Mouse (Mus musculus): ENCODE measurements around the gene Bag5. TPM values are rescaled to one million over a fixed set of nuclear protein-coding genes. Genes with fewer than 3 reads are reported as not detected.

Gene Bag5
- polyA plus RNA-seq (2012) = 0.63 and 1.1 TPM in 2 replicates

DNA sequence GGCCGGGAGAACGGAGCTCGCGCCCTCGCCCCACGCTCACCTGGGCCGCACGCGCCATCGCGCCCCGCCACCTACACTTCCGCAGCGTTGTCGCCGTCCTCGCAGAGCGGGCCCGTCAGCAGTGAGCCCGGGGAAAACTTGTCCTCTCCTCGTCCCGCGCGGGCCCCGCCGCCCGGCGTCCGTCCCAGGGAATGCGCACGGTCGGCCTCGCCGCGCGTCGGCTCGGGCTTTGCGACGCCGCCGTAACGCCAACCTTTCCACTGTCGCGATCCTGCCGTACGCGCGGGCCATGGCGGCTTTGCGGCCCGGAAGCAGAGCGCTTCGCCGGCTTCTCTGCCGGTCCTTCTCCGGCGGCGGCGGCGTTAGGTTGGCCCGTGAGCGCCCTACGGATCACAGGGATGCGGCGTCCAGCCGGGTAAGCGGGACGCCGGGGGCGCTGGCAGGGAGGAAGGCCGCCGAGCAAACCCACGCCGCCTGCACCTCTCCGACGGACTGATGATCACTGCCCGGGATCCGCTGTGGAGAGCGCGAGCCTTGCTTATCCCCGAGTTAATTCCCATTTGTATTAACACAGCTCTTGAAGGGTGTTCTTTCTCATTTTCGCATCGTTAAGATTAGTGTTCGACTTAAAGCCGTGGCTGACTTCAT lies at the start of gene Bag5, which contains the start of gene Apopt1:
TSS of gene Bag5 (minus strand) at position 254 of the 648 bp plus-strand sequence.
TSS of gene Apopt1 (plus strand) at position 258 of the 648 bp plus-strand sequence.
- no peaks in the 10 kb centered on the region for H3K27me3 ChIP-seq (ENCODE audit: control insufficient read depth)
- TF ChIP-seq GATA1 (IDR thresholded peaks at IDR 0.05; ENCODE audit: low read length) (no peak), TAL1 (IDR thresholded peaks at IDR 0.05; ENCODE audit: low read length) (no peak)
- peak within 1 kb of the TSS; percentile 77 for H3K4me3 ChIP-seq (replicated peaks)
- peaks cover 40% of the 10 kb centered on the region for H3K36me3 ChIP-seq (ENCODE audit: control insufficient read depth)
- peaks cover 50% of the 10 kb centered on the region for H3K4me1 ChIP-seq (ENCODE audit: control insufficient read depth)
- H3K9me3 ChIP-seq (ENCODE audit: control insufficient read depth, low read length) = peaks cover 7% of the 10 kb centered on the region

DNA sequence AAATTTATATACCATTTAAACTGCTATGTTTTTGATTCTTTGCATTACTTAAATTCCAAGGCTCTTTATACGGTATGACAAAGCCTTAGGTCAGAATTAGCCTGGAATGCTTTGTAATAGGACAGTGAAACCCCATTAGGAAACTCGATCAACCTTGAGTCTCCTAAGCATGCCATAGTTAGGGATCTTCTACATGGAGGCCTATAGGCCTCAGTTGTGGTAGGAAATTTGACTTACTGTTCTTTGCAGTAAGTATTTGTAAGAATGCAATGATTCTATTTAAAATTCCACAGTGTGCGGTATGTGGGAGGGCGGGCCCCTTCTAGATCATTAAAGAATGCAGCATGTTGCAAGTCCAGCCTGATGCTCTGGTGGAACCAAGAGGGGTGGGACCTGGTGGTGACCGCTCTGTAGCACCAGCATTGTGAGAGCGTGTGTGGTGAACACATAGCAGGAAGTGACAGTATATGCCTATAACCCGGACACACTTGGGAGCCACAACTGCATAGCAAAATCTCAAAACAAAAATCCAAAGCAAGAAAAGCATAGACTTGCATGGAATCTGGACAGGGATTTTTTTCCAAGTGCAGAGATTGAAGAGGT lies 47.4 kb upstream of the Bag5 start:
- no peaks in the 10 kb centered on the region for H3K9me3 ChIP-seq (ENCODE audit: control insufficient read depth, low read length)
- peaks cover 24% of the 10 kb centered on the region for H3K27me3 ChIP-seq (ENCODE audit: control insufficient read depth)
- H3K4me1 ChIP-seq (ENCODE audit: control insufficient read depth) = peaks cover 53% of the 10 kb centered on the region
- H3K4me3 ChIP-seq (replicated peaks) = no peak overlapping the region
- H3K36me3 ChIP-seq (ENCODE audit: control insufficient read depth) = peaks cover 21% of the 10 kb centered on the region
- TF ChIP-seq TAL1 (IDR thresholded peaks at IDR 0.05; ENCODE audit: low read length) (no peak), GATA1 (IDR thresholded peaks at IDR 0.05; ENCODE audit: low read length) (no peak)

DNA sequence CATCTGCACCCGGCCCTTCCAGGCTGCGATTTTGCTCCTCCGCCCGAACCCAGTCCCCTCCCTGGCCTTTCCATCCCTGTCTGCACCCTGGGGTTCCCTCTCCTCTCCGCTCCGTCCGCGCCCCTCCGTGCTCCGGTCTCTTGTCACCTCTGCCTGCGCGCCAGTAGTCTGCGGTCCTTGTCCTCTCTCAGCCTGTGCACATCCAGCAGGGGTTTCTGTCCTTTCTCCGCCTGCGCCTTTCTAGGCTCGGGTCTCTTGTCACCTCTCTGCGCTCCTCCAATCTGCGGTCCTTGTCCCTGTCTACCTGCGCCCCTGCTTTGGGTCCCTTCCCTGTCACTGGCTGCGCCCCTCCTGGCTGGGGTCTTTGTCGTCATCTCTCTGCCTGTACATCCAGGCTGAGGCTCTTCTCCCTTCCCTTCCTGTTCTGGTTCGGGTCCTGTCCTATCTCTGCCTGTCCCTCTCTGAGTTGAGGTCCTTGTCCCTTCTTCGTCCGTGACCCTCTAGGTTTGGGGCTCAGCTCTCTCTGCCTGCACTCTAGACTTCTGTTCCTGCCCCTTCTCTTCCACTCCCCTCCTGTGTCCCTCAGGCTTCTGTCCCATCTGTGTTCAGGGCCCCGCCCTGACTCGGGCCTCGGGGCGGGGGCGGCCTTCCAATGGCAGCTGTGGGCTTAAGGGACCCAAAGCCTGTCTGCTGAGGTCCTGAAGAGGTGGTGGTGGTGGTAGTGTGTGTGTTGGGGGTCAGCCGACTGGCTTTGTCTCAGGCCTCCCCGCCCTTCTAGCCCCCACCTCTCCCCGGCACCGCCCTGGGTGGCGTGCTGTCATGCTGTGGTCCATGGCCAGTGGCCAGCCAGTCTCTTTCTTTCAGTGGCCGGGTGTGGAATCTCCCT lies 46.4 kb upstream of the Bag5 start:
- H3K4me1 ChIP-seq (ENCODE audit: control insufficient read depth) = peaks cover 61% of the 10 kb centered on the region
- H3K4me3 ChIP-seq (replicated peaks) = peak overlapping the region; percentile 74
- TF ChIP-seq GATA1 (IDR thresholded peaks at IDR 0.05; ENCODE audit: low read length) (no peak), TAL1 (IDR thresholded peaks at IDR 0.05; ENCODE audit: low read length) (no peak)

DNA sequence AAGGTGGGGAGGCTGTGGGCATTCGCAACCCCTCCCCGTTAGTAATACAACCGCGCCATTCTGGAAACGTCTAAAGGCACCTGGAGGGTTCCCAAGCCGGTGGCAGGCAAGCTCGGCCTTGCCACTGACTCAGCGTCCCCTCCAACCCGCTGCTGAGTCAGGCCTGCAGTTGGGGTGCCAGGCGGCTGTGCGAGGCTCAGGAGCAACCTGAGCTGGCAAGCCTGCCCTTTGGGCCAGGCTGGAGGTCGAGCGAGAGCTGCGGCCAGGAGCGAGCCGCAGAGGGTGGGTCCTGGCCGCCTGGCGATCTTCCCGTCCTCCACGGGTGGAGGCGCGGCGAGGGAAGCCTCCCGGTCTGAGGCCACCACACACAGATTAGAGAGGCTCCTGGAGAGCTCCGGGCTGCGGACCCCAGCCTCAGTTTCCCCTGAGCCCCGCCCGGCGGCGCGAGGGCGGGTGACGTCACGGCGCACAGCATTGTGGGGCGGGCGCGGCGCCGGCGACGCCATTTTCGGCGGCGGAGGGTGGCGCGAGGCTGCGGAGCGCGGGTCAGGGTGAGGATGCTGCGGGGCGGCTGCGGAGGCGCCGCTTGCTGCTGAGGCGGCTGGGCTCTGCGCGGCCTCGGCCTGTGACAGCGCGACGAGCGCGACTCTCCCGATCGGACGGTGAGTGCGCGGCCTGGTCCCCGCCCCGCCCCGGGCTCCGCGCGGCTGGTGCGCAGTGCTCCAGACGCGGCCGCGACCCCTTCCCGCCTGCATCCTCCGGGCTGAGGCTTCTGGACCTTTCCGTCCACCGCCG lies 45.5 kb upstream of the Bag5 start, which contains the start of gene Klc1:
TSS of gene Klc1 (plus strand) at position 469 of the 795 bp plus-strand sequence.
- peaks cover 18% of the 10 kb centered on the region for H3K36me3 ChIP-seq (ENCODE audit: control insufficient read depth)
- H3K9me3 ChIP-seq (ENCODE audit: control insufficient read depth, low read length) = no peaks in the 10 kb centered on the region
- H3K27me3 ChIP-seq (ENCODE audit: control insufficient read depth) = peaks cover 28% of the 10 kb centered on the region
- peaks cover 61% of the 10 kb centered on the region for H3K4me1 ChIP-seq (ENCODE audit: control insufficient read depth)
- TF ChIP-seq TAL1 (IDR thresholded peaks at IDR 0.05; ENCODE audit: low read length) = no peak
- TF ChIP-seq GATA1 (IDR thresholded peaks at IDR 0.05; ENCODE audit: low read length) = no peak
- H3K4me3 ChIP-seq (replicated peaks) = peak within 1 kb of the TSS; percentile 74

More for the DNA sequence above, 46.4 kb upstream of the Bag5 start:
- Histone ChIP-seq H3K36me3 (ENCODE audit: control insufficient read depth) (peaks cover 21% of the 10 kb centered on the region), H3K27me3 (ENCODE audit: control insufficient read depth) (peaks cover 28% of the 10 kb centered on the region), H3K9me3 (ENCODE audit: control insufficient read depth, low read length) (no peaks in the 10 kb centered on the region)

DNA sequence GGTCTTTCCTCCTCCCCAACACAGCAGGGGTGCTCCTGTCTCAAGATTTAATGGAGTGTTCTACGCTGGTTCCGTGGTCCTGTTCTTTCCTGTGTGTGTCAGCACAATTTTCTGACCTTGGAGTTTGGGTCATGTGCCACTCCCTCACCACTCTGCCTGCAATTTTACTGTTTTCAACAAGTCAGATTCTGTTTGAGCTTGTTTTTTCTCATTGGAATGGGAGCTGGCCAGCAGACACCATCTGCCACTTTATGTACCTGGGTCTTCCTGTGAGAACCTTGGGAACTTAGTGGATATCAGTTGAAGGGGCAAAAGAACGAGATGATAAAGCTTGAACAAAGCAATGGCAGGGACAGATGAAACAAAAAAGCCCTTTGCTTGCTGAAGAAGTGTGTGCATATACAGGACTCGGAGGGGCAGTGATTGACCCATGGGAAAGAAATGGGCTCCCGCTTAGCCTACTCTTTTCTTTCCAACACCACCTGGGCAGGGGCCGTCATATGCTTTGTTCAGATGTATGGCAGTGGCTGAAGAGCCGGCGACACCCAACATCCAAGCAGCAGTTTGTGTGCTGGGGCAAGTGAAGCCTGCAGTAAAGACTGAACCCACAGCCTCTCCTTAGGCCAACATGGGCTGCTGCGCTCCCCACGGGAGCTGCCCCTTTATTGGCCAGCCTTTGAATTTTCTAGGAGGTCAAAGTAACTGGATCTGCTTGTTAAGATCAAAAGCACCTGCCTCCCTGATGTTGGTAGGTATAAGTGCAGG lies 44.7 kb upstream of the Bag5 start:
- Histone ChIP-seq H3K9me3 (ENCODE audit: control insufficient read depth, low read length) (no peaks in the 10 kb centered on the region), H3K27me3 (ENCODE audit: control insufficient read depth) (peaks cover 28% of the 10 kb centered on the region), H3K4me3 (replicated peaks) (peak overlapping the region; percentile 74), H3K36me3 (ENCODE audit: control insufficient read depth) (peaks cover 10% of the 10 kb centered on the region), H3K4me1 (ENCODE audit: control insufficient read depth) (peaks cover 53% of the 10 kb centered on the region)
- TF ChIP-seq TAL1 (IDR thresholded peaks at IDR 0.05; ENCODE audit: low read length) (no peak), GATA1 (IDR thresholded peaks at IDR 0.05; ENCODE audit: low read length) (no peak)

DNA sequence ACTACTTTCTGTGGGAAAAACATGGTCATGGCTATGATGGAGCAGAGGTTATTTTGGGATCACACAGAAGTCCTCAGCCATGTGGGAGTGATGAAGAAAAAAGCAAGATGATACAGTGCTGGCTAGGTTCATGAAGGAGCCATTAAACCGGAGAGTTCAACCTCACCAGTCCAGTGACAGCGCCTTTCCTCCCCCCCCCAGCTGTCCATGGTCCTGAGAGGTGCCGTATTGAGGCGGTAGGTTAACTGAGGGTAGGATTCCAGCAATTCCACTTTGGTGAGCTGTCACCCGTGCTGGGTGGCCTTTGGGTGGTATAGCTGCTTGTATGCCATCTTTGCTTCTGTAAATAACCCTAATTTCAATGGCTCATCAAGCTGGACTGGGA lies 43.6 kb upstream of the Bag5 start:
- peaks cover 46% of the 10 kb centered on the region for H3K4me1 ChIP-seq (ENCODE audit: control insufficient read depth)
- no peaks in the 10 kb centered on the region for H3K36me3 ChIP-seq (ENCODE audit: control insufficient read depth)
- H3K9me3 ChIP-seq (ENCODE audit: control insufficient read depth, low read length) = no peaks in the 10 kb centered on the region
- no peak overlapping the region for H3K4me3 ChIP-seq (replicated peaks)
- TF ChIP-seq TAL1 (IDR thresholded peaks at IDR 0.05; ENCODE audit: low read length) = no peak
- TF ChIP-seq GATA1 (IDR thresholded peaks at IDR 0.05; ENCODE audit: low read length) = no peak
- peaks cover 28% of the 10 kb centered on the region for H3K27me3 ChIP-seq (ENCODE audit: control insufficient read depth)

DNA sequence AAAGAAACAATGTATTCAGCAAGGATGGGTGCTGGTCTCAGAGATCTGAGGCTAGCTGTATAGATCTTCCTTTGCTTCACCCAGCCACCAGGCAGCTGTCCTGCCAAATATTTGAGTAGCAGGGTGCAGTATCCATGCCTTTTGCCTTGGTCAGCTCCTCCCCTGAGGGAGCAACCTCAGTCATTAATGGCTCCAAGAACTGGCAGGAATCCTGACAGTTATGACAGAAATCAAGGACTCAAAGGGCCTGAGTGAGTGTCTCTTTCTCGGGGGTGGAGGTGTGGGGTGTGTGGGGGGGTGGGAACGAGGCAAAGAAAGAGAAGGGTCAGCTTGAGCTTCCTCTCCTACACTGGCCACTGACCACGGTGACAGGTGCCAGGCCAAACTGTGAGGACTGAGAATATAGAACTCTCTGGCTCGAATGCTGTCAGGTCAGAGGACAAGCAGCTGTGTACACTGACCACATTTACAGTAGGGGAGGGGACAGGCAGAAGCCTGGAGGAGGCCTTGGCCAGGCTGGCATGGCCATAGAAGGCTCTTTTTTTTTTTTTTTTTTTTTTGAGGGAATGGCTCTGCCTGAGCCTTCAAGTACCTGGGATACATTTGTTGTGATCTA lies 43.1 kb upstream of the Bag5 start:
- peaks cover 48% of the 10 kb centered on the region for H3K4me1 ChIP-seq (ENCODE audit: control insufficient read depth)
- no peak overlapping the region for H3K4me3 ChIP-seq (replicated peaks)
- H3K9me3 ChIP-seq (ENCODE audit: control insufficient read depth, low read length) = no peaks in the 10 kb centered on the region
- H3K36me3 ChIP-seq (ENCODE audit: control insufficient read depth) = no peaks in the 10 kb centered on the region
- no peak for TF ChIP-seq TAL1 (IDR thresholded peaks at IDR 0.05; ENCODE audit: low read length)
- TF ChIP-seq GATA1 (IDR thresholded peaks at IDR 0.05; ENCODE audit: low read length) = no peak
- H3K27me3 ChIP-seq (ENCODE audit: control insufficient read depth) = peaks cover 28% of the 10 kb centered on the region
